Mouse (Mus musculus): ENCODE data around the gene Slc6a6. TPM values are rescaled to one million over a fixed set of nuclear protein-coding genes. Genes with fewer than 3 reads are reported as not detected.

The Slc6a6 gene
- polyA plus RNA-seq, 1 experiment from 2014 or later: 45.6 TPM

DNA sequence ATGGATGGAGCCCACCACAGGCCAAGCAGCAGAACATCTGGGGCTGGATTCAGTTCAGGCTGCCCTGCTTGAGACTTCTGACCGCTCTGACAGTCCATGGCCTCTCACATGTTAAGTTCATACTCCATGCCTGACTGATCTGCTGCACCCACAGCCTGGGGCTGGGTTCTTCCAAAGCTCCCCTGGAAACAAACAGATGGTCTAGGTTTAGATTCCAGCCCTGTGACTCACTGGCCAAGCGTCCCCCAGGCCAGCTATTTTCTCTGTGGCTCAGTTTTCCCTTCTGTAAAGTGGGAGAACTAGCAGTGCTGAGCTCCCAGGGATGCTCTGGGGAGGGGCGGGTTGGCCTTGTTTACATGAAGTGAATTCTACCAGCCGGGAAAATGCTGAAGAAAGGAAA is 2.0 kb upstream of the Slc6a6 start:
- Histone ChIP-seq H3K27me3 (ENCODE audit: control insufficient read depth, insufficient read depth, low read length) (no peaks in the 10 kb centered on the region), H3K4me1 (ENCODE audit: control insufficient read depth, insufficient read depth, low read length) (peaks cover 18% of the 10 kb centered on the region), H3K36me3 (ENCODE audit: control insufficient read depth, insufficient read depth, low read length) (no peaks in the 10 kb centered on the region), H3K9ac (ENCODE audit: low read length) (no peak overlapping the region), H3K27ac (ENCODE audit: low read depth, low read length) (no peak overlapping the region), H3K9me3 (ENCODE audit: control insufficient read depth, low read length) (no peaks in the 10 kb centered on the region), H3K4me3 (ENCODE audit: low read depth, low read length) (no peak overlapping the region), H3K4me2 (no peak overlapping the region)
- WGBS: 82% methylated on average over 4 of the region's 4 CpGs
- DNase-seq (ENCODE audit: low spot score, missing footprints) (no peak), ATAC-seq (ENCODE audit: low FRiP score) (no peak)

DNA sequence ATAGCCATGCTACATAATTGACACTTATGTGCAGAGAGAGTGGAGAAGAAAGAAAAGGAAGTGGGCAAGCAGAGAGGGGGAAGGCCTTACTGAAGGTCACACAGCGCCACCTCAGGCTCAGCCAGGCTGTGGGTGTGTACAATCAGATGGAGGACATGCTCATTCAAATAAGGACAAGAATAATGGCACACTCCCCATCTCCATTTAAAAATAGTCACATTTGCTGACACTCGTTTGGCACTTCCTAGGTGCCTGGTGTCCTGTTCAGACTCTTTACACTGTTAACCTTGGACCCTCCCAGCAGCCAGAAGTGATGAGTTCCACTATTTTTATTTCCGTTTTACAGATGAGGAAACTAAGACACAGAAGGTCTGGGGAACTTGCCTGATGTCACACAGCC is 732 bp upstream of the Slc6a6 start:
- H3K9ac ChIP-seq (ENCODE audit: low read length): peak overlapping the region; percentile 80
- DNase-seq (ENCODE audit: low spot score, missing footprints) (no peak), ATAC-seq (ENCODE audit: low FRiP score) (peak; percentile 5; the same call in 1 of the 2 replicates)
- peak overlapping the region; percentile 91 for H3K27ac ChIP-seq (ENCODE audit: low read depth, low read length)
- peaks cover 18% of the 10 kb centered on the region for H3K4me1 ChIP-seq (ENCODE audit: control insufficient read depth, insufficient read depth, low read length)
- H3K4me2 ChIP-seq: peak overlapping the region; percentile 81
- peak overlapping the region; percentile 85 for H3K4me3 ChIP-seq (ENCODE audit: low read depth, low read length)
- 55% methylated on average over 3 of the region's 3 CpGs for WGBS
- H3K9me3 ChIP-seq (ENCODE audit: control insufficient read depth, low read length): no peaks in the 10 kb centered on the region
- no peaks in the 10 kb centered on the region for H3K36me3 ChIP-seq (ENCODE audit: control insufficient read depth, insufficient read depth, low read length)
- no peaks in the 10 kb centered on the region for H3K27me3 ChIP-seq (ENCODE audit: control insufficient read depth, insufficient read depth, low read length)

GRCm38 (mm10) chr6:91684474-91684829 is 599 bp downstream of the Slc6a6 start:
- Histone ChIP-seq H3K4me1 (ENCODE audit: control insufficient read depth, insufficient read depth, low read length) (peaks cover 18% of the 10 kb centered on the region), H3K9ac (ENCODE audit: low read length) (peak overlapping the region; percentile 88), H3K4me3 (ENCODE audit: low read depth, low read length) (peak overlapping the region; percentile 85), H3K27ac (ENCODE audit: low read depth, low read length) (peak overlapping the region; percentile 91), H3K9me3 (ENCODE audit: control insufficient read depth, low read length) (no peaks in the 10 kb centered on the region), H3K4me2 (peak overlapping the region; percentile 81), H3K36me3 (ENCODE audit: control insufficient read depth, insufficient read depth, low read length) (no peaks in the 10 kb centered on the region), H3K27me3 (ENCODE audit: control insufficient read depth, insufficient read depth, low read length) (no peaks in the 10 kb centered on the region)
- ATAC-seq (ENCODE audit: low FRiP score) (peak; percentile 36; the same call in 1 of the 2 replicates), DNase-seq (ENCODE audit: low spot score, missing footprints) (no peak)
- WGBS: 7% methylated on average over 12 of the region's 13 CpGs

DNA sequence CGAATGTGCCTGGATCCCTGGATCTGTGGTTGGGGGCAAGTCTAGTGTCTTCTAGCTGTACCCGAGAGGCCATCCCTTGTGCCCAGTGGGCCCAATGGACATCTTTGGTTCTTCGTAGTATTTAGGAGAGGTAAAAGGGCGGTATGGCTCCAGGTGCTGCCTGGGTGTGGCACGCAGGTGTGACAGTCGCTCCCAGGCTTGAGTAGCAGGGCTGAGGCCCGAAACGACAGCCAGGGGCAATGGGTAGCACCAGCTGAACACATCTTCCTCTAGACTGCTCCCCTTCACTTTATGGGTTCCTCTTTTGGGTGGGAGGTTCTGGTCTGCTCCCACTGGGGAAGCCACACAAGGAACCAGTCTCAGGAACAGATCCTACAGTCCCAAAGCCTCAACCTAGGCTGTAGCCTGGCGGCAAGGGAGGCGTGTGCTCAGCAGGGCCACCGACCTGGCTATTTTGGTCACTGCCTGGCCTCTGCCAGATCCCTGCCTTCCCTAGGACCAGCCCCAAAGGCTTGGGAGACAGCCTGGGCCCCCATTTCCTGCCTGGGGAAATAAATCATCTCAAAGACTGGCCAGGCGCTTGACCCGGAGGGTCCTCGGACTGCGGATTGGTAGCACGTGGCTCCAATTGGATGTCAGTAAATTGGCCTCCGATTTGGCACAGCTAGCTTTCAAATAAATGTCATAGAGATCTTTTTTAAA is 1.1 kb downstream of the Slc6a6 start:
- H3K36me3 ChIP-seq (ENCODE audit: control insufficient read depth, insufficient read depth, low read length): no peaks in the 10 kb centered on the region
- no peaks in the 10 kb centered on the region for H3K27me3 ChIP-seq (ENCODE audit: control insufficient read depth, insufficient read depth, low read length)
- H3K4me2 ChIP-seq: peak overlapping the region; percentile 81
- H3K4me1 ChIP-seq (ENCODE audit: control insufficient read depth, insufficient read depth, low read length): peaks cover 18% of the 10 kb centered on the region
- 40% methylated on average over 17 of the region's 17 CpGs for WGBS
- 0 out of 2 replicates have a peak overlapping the region, but pooled peaks have one; percentile 91 for H3K27ac ChIP-seq (ENCODE audit: low read depth, low read length)
- H3K4me3 ChIP-seq (ENCODE audit: low read depth, low read length): peak overlapping the region; percentile 85
- no peaks in the 10 kb centered on the region for H3K9me3 ChIP-seq (ENCODE audit: control insufficient read depth, low read length)
- DNase-seq (ENCODE audit: low spot score, missing footprints): peak; percentile 90
- ATAC-seq (ENCODE audit: low FRiP score): no peak
- H3K9ac ChIP-seq (ENCODE audit: low read length): peak overlapping the region; percentile 88

GRCm38 (mm10) chr6:91685533-91685883 is 1.7 kb downstream of the Slc6a6 start:
- WGBS: 57% methylated on average over 2 of the region's 2 CpGs
- ATAC-seq (ENCODE audit: low FRiP score): no peak
- H3K27ac ChIP-seq (ENCODE audit: low read depth, low read length): no peak overlapping the region

DNA sequence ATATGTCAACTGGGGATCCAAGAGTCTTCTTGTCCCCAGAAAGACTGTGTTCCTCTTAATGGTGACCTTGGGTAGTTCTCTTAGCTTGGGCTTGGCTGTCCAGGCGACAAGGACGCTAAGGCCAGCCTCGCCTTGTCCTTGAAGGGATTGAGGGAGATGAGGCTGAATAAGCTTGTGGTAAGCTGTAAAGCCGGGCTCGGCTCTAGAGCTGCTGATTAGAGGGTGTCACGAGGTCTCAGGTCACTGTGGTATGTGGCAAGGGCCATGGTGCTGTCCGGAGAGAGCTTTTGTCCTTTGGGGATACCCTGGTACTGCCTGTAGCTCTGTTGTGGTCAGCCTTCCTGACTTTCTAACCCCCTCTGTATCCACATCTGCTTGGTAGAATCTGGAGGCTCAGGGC is 2.0 kb downstream of the Slc6a6 start:
- Histone ChIP-seq H3K4me1 (ENCODE audit: control insufficient read depth, insufficient read depth, low read length) (peaks cover 18% of the 10 kb centered on the region), H3K4me3 (ENCODE audit: low read depth, low read length) (peak overlapping the region; percentile 85; the same call in 1 of the 2 replicates), H3K9ac (ENCODE audit: low read length) (no peak overlapping the region; the same call in 1 of the 2 replicates), H3K9me3 (ENCODE audit: control insufficient read depth, low read length) (no peaks in the 10 kb centered on the region), H3K36me3 (ENCODE audit: control insufficient read depth, insufficient read depth, low read length) (no peaks in the 10 kb centered on the region), H3K27me3 (ENCODE audit: control insufficient read depth, insufficient read depth, low read length) (no peaks in the 10 kb centered on the region), H3K27ac (ENCODE audit: low read depth, low read length) (no peak overlapping the region), H3K4me2 (peak overlapping the region; percentile 81)
- DNase-seq (ENCODE audit: low spot score, missing footprints) (no peak), ATAC-seq (ENCODE audit: low FRiP score) (no peak)
- 78% methylated on average over 7 of the region's 7 CpGs for WGBS

More at GRCm38 (mm10) chr6:91685533-91685883, 1.7 kb downstream of the Slc6a6 start:
- peak overlapping the region; percentile 88 for H3K9ac ChIP-seq (ENCODE audit: low read length)
- no peaks in the 10 kb centered on the region for H3K27me3 ChIP-seq (ENCODE audit: control insufficient read depth, insufficient read depth, low read length)
- H3K4me1 ChIP-seq (ENCODE audit: control insufficient read depth, insufficient read depth, low read length): peaks cover 18% of the 10 kb centered on the region
- H3K4me2 ChIP-seq: peak overlapping the region; percentile 81
- DNase-seq (ENCODE audit: low spot score, missing footprints): no peak
- H3K4me3 ChIP-seq (ENCODE audit: low read depth, low read length): peak overlapping the region; percentile 85; the same call in 1 of the 2 replicates
- H3K36me3 ChIP-seq (ENCODE audit: control insufficient read depth, insufficient read depth, low read length): no peaks in the 10 kb centered on the region
- no peaks in the 10 kb centered on the region for H3K9me3 ChIP-seq (ENCODE audit: control insufficient read depth, low read length)

- no peak for ATAC-seq (ENCODE audit: low FRiP score)
- Histone ChIP-seq H3K4me1 (ENCODE audit: control insufficient read depth, insufficient read depth, low read length) (peaks cover 18% of the 10 kb centered on the region), H3K4me2 (no peak overlapping the region), H3K27ac (ENCODE audit: low read depth, low read length) (no peak overlapping the region), H3K9me3 (ENCODE audit: control insufficient read depth, low read length) (no peaks in the 10 kb centered on the region), H3K27me3 (ENCODE audit: control insufficient read depth, insufficient read depth, low read length) (no peaks in the 10 kb centered on the region), H3K9ac (ENCODE audit: low read length) (no peak overlapping the region), H3K36me3 (ENCODE audit: control insufficient read depth, insufficient read depth, low read length) (no peaks in the 10 kb centered on the region), H3K4me3 (ENCODE audit: low read depth, low read length) (no peak overlapping the region)
- DNase-seq (ENCODE audit: low spot score, missing footprints): no peak
- WGBS: 66% methylated on average over 4 of the region's 4 CpGs
Observed at GRCm38 (mm10) chr6:91686597-91686996, 2.7 kb downstream of the Slc6a6 start.

DNA sequence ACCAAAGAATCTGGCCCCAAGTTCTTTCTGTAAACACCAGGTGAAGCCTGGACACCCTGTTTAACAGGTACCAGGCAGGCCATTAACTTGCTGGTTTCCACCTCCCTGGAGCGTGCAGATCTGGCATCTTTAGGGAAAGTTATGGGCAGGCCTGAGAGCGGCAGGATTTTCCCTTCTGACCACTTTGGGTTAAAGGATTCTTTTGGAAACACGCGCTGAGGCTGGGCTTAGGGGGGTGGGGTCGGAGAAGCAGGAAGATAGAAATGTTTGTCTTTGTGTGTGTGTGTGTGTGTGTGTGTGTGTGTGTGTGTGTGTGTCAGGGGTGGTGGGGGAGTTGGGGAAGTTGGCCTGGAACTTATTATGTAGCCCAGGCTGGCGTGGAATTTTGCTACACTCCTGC is 4.2 kb downstream of the Slc6a6 start:
- WGBS: 81% methylated on average over 6 of the region's 6 CpGs
- Histone ChIP-seq H3K27me3 (ENCODE audit: control insufficient read depth, insufficient read depth, low read length) (no peaks in the 10 kb centered on the region), H3K9ac (ENCODE audit: low read length) (no peak overlapping the region), H3K27ac (ENCODE audit: low read depth, low read length) (no peak overlapping the region), H3K4me2 (no peak overlapping the region), H3K36me3 (ENCODE audit: control insufficient read depth, insufficient read depth, low read length) (no peaks in the 10 kb centered on the region), H3K4me3 (ENCODE audit: low read depth, low read length) (no peak overlapping the region), H3K4me1 (ENCODE audit: control insufficient read depth, insufficient read depth, low read length) (peaks cover 18% of the 10 kb centered on the region), H3K9me3 (ENCODE audit: control insufficient read depth, low read length) (no peaks in the 10 kb centered on the region)
- no peak for ATAC-seq (ENCODE audit: low FRiP score)
- no peak for DNase-seq (ENCODE audit: low spot score, missing footprints)

- H3K4me3 ChIP-seq (ENCODE audit: low read depth, low read length): no peak overlapping the region
- H3K4me2 ChIP-seq: no peak overlapping the region
- ATAC-seq (ENCODE audit: low FRiP score) (no peak), DNase-seq (ENCODE audit: low spot score, missing footprints) (no peak)
- H3K27ac ChIP-seq (ENCODE audit: low read depth, low read length): no peak overlapping the region
- H3K9me3 ChIP-seq (ENCODE audit: control insufficient read depth, low read length): no peaks in the 10 kb centered on the region
- peaks cover 18% of the 10 kb centered on the region for H3K4me1 ChIP-seq (ENCODE audit: control insufficient read depth, insufficient read depth, low read length)
- no peaks in the 10 kb centered on the region; the same call in 1 of the 2 replicates for H3K36me3 ChIP-seq (ENCODE audit: control insufficient read depth, insufficient read depth, low read length)
- no peak overlapping the region for H3K9ac ChIP-seq (ENCODE audit: low read length)
- H3K27me3 ChIP-seq (ENCODE audit: control insufficient read depth, insufficient read depth, low read length): no peaks in the 10 kb centered on the region
Observed at GRCm38 (mm10) chr6:91689231-91689630, 5.4 kb downstream of the Slc6a6 start.

Data from midbrain, embryonic 11.5 days (tissue).